Mouse (Mus musculus): Measurements from ENCODE around the gene Nemf.

- TF ChIP-seq CHD2 (IDR thresholded peaks at IDR 0.05; ENCODE audit: low read depth, low read length) (no peak), MAFK (IDR thresholded peaks at IDR 0.05; ENCODE audit: insufficient read depth, low read depth, low read length) (no peak), HCFC1 (IDR thresholded peaks at IDR 0.05; ENCODE audit: borderline replicate concordance, insufficient read depth, low read length) (no peak)
These were observed 24.8 kb downstream of the Nemf start for GRCm38 (mm10) chr12:69332147-69332546.

Measured in ES-E14 (cell line).